Mouse (Mus musculus) kidney, adult 2 months (tissue): ENCODE measurements at regions not wholly inside any gene's neighbourhood (a gene's known extent, or its start where the extent isn't known, plus 50 kb on each side); places are given as distances from the start of the nearest gene placed in this dataset.

ENCODE experiments used
- CTCF ChIP-seq: fragments of 200-500 bp; conservative IDR thresholded peaks from 2 replicates; pipeline ENCODE4 v1.5.1; 2011; ENCODE audit warnings: low read depth, mild to moderate bottlenecking, control low read depth, low read length, moderate library complexity, mixed read lengths; ENCODE audit not compliant: insufficient read depth, insufficient read length
- POLR2A ChIP-seq: fragments of 200-500 bp; IDR thresholded peaks from one replicate; pipeline ENCODE4 v1.6.1; 2011; ENCODE audit warnings: low read depth, low read length, control low read depth

- TF ChIP-seq POLR2A (no peak), CTCF (no peak)
Observed at GRCm38 (mm10) chr11:71943512-71943911, 93.8 kb downstream of the Aipl1 start.
